Mouse (Mus musculus) retina, adult 2 months (tissue): Measurements from ENCODE around the gene Atp6v1a.
A peak's percentile ranks its signal among the peaks of the same experiment; 100 is the strongest.

Source experiments
- DNase-seq: peaks from one replicate; pipeline ENCODE4 v3.0.0-alpha.2; 2012; ENCODE audit warnings: low read depth, low spot score

The Atp6v1a gene

GRCm38 (mm10) chr16:44139536-44140185 is at the start of gene Atp6v1a, which contains the start of gene Naa50:
Atp6v1a (minus strand) TSS chr16:44139705.
Naa50 (plus strand) TSS chr16:44139830.
- DNase-seq: peak; percentile 89

GRCm38 (mm10) chr16:44188766-44189165 is 49.3 kb upstream of the Atp6v1a start:
- DNase-seq: no peak

- no peak for DNase-seq
These were observed 47.7 kb upstream of the Atp6v1a start for GRCm38 (mm10) chr16:44187172-44187571.

GRCm38 (mm10) chr16:44184769-44185168 is 45.3 kb upstream of the Atp6v1a start:
- no peak for DNase-seq

GRCm38 (mm10) chr16:44182597-44182996 is 43.1 kb upstream of the Atp6v1a start:
- no peak for DNase-seq

GRCm38 (mm10) chr16:44178555-44178954 is 39.0 kb upstream of the Atp6v1a start:
- no peak for DNase-seq

- no peak for DNase-seq
These were observed 37.0 kb upstream of the Atp6v1a start for GRCm38 (mm10) chr16:44176511-44176910.

GRCm38 (mm10) chr16:44175001-44175400 is 35.5 kb upstream of the Atp6v1a start:
- no peak for DNase-seq

GRCm38 (mm10) chr16:44173966-44174530 is 34.5 kb upstream of the Atp6v1a start:
- no peak for DNase-seq

- peak; percentile 1 for DNase-seq
These were observed 33.8 kb upstream of the Atp6v1a start, which contains the start of gene Usf3 for GRCm38 (mm10) chr16:44173155-44173941. Usf3 (plus strand) TSS chr16:44173246.

- peak; percentile 90 for DNase-seq
These were observed 33.0 kb upstream of the Atp6v1a start for GRCm38 (mm10) chr16:44172297-44173154.

GRCm38 (mm10) chr16:44168990-44169389 is 29.5 kb upstream of the Atp6v1a start:
- DNase-seq: no peak

GRCm38 (mm10) chr16:44165182-44165581 is 25.7 kb upstream of the Atp6v1a start:
- no peak for DNase-seq

GRCm38 (mm10) chr16:44163831-44164230 is 24.3 kb upstream of the Atp6v1a start:
- DNase-seq: no peak

GRCm38 (mm10) chr16:44159325-44159724 is 19.8 kb upstream of the Atp6v1a start:
- no peak for DNase-seq

GRCm38 (mm10) chr16:44154497-44155057 is 15.1 kb upstream of the Atp6v1a start:
- DNase-seq: no peak

- DNase-seq: no peak
These were observed 9.7 kb upstream of the Atp6v1a start for GRCm38 (mm10) chr16:44149002-44149767.

GRCm38 (mm10) chr16:44141483-44141882 is 2.0 kb upstream of the Atp6v1a start:
- no peak for DNase-seq

GRCm38 (mm10) chr16:44140186-44140787 is 782 bp upstream of the Atp6v1a start:
- DNase-seq: peak; percentile 34

GRCm38 (mm10) chr16:44138979-44139535 is 448 bp downstream of the Atp6v1a start:
- DNase-seq: peak; percentile 91
